Mouse (Mus musculus): Measurements from ENCODE around the gene Slc18a3. TPM values are rescaled to one million over a fixed set of nuclear protein-coding genes. Genes with fewer than 3 reads are reported as not detected.
A peak's percentile ranks its signal among the peaks of the same experiment; 100 is the strongest.

Slc18a3 gene
- polyA plus RNA-seq (2016; fragmentation: Nextera tagmentation; extraction: Ambion mirVana) = 0.09 and 0.10 TPM in 2 replicates

GRCm38 (mm10) chr14:32464601-32465505 lies at the start of gene Slc18a3:
Gene Slc18a3 (minus strand): TSS chr14:32464850.
- H3K9me3 ChIP-seq = no peaks in the 10 kb centered on the region
- peak within 1 kb of the TSS; percentile 46 for H3K4me3 ChIP-seq
- peak; percentile 28 for DNase-seq (ENCODE audit: extremely low spot score, low spot score)
- H3K27ac ChIP-seq = no peak within 1 kb of the TSS
- under 1% methylated on average over 65 of the region's 70 CpGs for whole genome bisulfite sequencing
- peaks cover 92% of the 10 kb centered on the region for H3K27me3 ChIP-seq (ENCODE audit: poor library complexity, severe bottlenecking)
- H3K4me1 ChIP-seq = peaks cover 40% of the 10 kb centered on the region
- H3K36me3 ChIP-seq (replicated peaks) = no peaks in the 10 kb centered on the region

GRCm38 (mm10) chr14:32513336-32514032 lies 48.8 kb upstream of the Slc18a3 start, which contains the start of gene Ercc6:
Gene Ercc6 (plus strand): TSS chr14:32513521.
- H3K36me3 ChIP-seq (replicated peaks) = peaks cover 26% of the 10 kb centered on the region
- H3K9me3 ChIP-seq = no peaks in the 10 kb centered on the region
- peak; percentile 93 for DNase-seq (ENCODE audit: extremely low spot score, low spot score)
- peaks cover 24% of the 10 kb centered on the region for H3K4me1 ChIP-seq
- peak within 1 kb of the TSS; percentile 92 for H3K27ac ChIP-seq
- H3K27me3 ChIP-seq (ENCODE audit: poor library complexity, severe bottlenecking) = 0 out of 2 replicates have a peak, but pooled peaks cover 14% of the 10 kb centered on the region
- peak within 1 kb of the TSS; percentile 80 for H3K4me3 ChIP-seq
- under 1% methylated on average over 62 of the region's 62 CpGs for WGBS

GRCm38 (mm10) chr14:32512912-32513311 lies 48.3 kb upstream of the Slc18a3 start:
- peak overlapping the region; percentile 92 for H3K27ac ChIP-seq
- peak overlapping the region; percentile 80 for H3K4me3 ChIP-seq
- no peak for DNase-seq (ENCODE audit: extremely low spot score, low spot score)
- H3K36me3 ChIP-seq (replicated peaks) = peaks cover 20% of the 10 kb centered on the region
- peaks cover 24% of the 10 kb centered on the region for H3K4me1 ChIP-seq
- H3K9me3 ChIP-seq = no peaks in the 10 kb centered on the region
- H3K27me3 ChIP-seq (ENCODE audit: poor library complexity, severe bottlenecking) = 0 out of 2 replicates have a peak, but pooled peaks cover 14% of the 10 kb centered on the region
- 40% methylated on average over 9 of the region's 9 CpGs for WGBS

- Histone ChIP-seq H3K4me3 (no peak overlapping the region), H3K4me1 (peaks cover 15% of the 10 kb centered on the region), H3K36me3 (replicated peaks) (no peaks in the 10 kb centered on the region), H3K9me3 (no peaks in the 10 kb centered on the region), H3K27me3 (ENCODE audit: poor library complexity, severe bottlenecking) (0 out of 2 replicates have a peak, but pooled peaks cover 14% of the 10 kb centered on the region), H3K27ac (no peak overlapping the region)
- 89% methylated on average over 6 of the region's 6 CpGs for WGBS
- DNase-seq (ENCODE audit: extremely low spot score, low spot score) = no peak
Measured at GRCm38 (mm10) chr14:32509443-32509961, 44.9 kb upstream of the Slc18a3 start.

- no peak overlapping the region for H3K27ac ChIP-seq
- H3K4me1 ChIP-seq = peaks cover 5% of the 10 kb centered on the region
- H3K27me3 ChIP-seq (ENCODE audit: poor library complexity, severe bottlenecking) = 0 out of 2 replicates have a peak, but pooled peaks cover 14% of the 10 kb centered on the region
- no peak for DNase-seq (ENCODE audit: extremely low spot score, low spot score)
- WGBS = 72% methylated on average over 10 of the region's 10 CpGs
- no peaks in the 10 kb centered on the region for H3K36me3 ChIP-seq (replicated peaks)
- no peaks in the 10 kb centered on the region for H3K9me3 ChIP-seq
- H3K4me3 ChIP-seq = no peak overlapping the region
Measured at GRCm38 (mm10) chr14:32508105-32508835, 43.6 kb upstream of the Slc18a3 start.

GRCm38 (mm10) chr14:32507216-32507615 lies 42.6 kb upstream of the Slc18a3 start:
- no peak for DNase-seq (ENCODE audit: extremely low spot score, low spot score)
- 0 out of 2 replicates have a peak, but pooled peaks cover 10% of the 10 kb centered on the region for H3K27me3 ChIP-seq (ENCODE audit: poor library complexity, severe bottlenecking)
- H3K4me1 ChIP-seq = no peaks in the 10 kb centered on the region
- WGBS = 88% methylated on average over 4 of the region's 4 CpGs
- no peaks in the 10 kb centered on the region for H3K9me3 ChIP-seq
- H3K4me3 ChIP-seq = no peak overlapping the region
- no peak overlapping the region for H3K27ac ChIP-seq
- H3K36me3 ChIP-seq (replicated peaks) = no peaks in the 10 kb centered on the region

GRCm38 (mm10) chr14:32506329-32506728 lies 41.7 kb upstream of the Slc18a3 start:
- H3K27me3 ChIP-seq (ENCODE audit: poor library complexity, severe bottlenecking) = 0 out of 2 replicates have a peak, but pooled peaks cover 1% of the 10 kb centered on the region
- H3K4me3 ChIP-seq = no peak overlapping the region
- WGBS = 92% methylated on average over 10 of the region's 10 CpGs
- DNase-seq (ENCODE audit: extremely low spot score, low spot score) = no peak
- no peaks in the 10 kb centered on the region for H3K36me3 ChIP-seq (replicated peaks)
- no peaks in the 10 kb centered on the region for H3K4me1 ChIP-seq
- H3K27ac ChIP-seq = no peak overlapping the region
- H3K9me3 ChIP-seq = no peaks in the 10 kb centered on the region

- no peak for DNase-seq (ENCODE audit: extremely low spot score, low spot score)
- 94% methylated on average over 1 of the region's 1 CpGs for WGBS
- Histone ChIP-seq H3K27me3 (ENCODE audit: poor library complexity, severe bottlenecking) (no peaks in the 10 kb centered on the region), H3K36me3 (replicated peaks) (no peaks in the 10 kb centered on the region), H3K9me3 (no peaks in the 10 kb centered on the region), H3K27ac (no peak overlapping the region), H3K4me1 (no peaks in the 10 kb centered on the region), H3K4me3 (no peak overlapping the region)
Measured at GRCm38 (mm10) chr14:32503897-32504296, 39.2 kb upstream of the Slc18a3 start.

GRCm38 (mm10) chr14:32502764-32503688 lies 38.4 kb upstream of the Slc18a3 start:
- Histone ChIP-seq H3K4me3 (no peak overlapping the region), H3K9me3 (no peaks in the 10 kb centered on the region), H3K36me3 (replicated peaks) (no peaks in the 10 kb centered on the region), H3K27ac (no peak overlapping the region), H3K4me1 (no peaks in the 10 kb centered on the region), H3K27me3 (ENCODE audit: poor library complexity, severe bottlenecking) (no peaks in the 10 kb centered on the region)
- 80% methylated on average over 9 of the region's 9 CpGs for WGBS
- no peak for DNase-seq (ENCODE audit: extremely low spot score, low spot score)

GRCm38 (mm10) chr14:32501303-32501702 lies 36.7 kb upstream of the Slc18a3 start:
- 81% methylated on average over 2 of the region's 2 CpGs for WGBS
- Histone ChIP-seq H3K36me3 (replicated peaks) (no peaks in the 10 kb centered on the region), H3K4me1 (no peaks in the 10 kb centered on the region), H3K27ac (no peak overlapping the region), H3K27me3 (ENCODE audit: poor library complexity, severe bottlenecking) (no peaks in the 10 kb centered on the region), H3K9me3 (no peaks in the 10 kb centered on the region), H3K4me3 (no peak overlapping the region)
- no peak for DNase-seq (ENCODE audit: extremely low spot score, low spot score)

- Histone ChIP-seq H3K27ac (no peak overlapping the region), H3K27me3 (ENCODE audit: poor library complexity, severe bottlenecking) (peaks cover 20% of the 10 kb centered on the region), H3K36me3 (replicated peaks) (no peaks in the 10 kb centered on the region), H3K4me3 (no peak overlapping the region), H3K9me3 (no peaks in the 10 kb centered on the region), H3K4me1 (peaks cover 4% of the 10 kb centered on the region; the same call in 1 of the 2 replicates)
- WGBS = 82% methylated on average over 8 of the region's 8 CpGs
- no peak for DNase-seq (ENCODE audit: extremely low spot score, low spot score)
Measured at GRCm38 (mm10) chr14:32496115-32496850, 31.6 kb upstream of the Slc18a3 start.
